Mouse (Mus musculus) C2C12 (cell line): ENCODE measurements at regions not wholly inside any gene's neighbourhood (a gene's known extent, or its start where the extent isn't known, plus 50 kb on each side); places are given as distances from the start of the nearest gene placed in this dataset.

Experiments used
- H3K27me3 ChIP-seq: one replicate; pipeline ENCODE4 v1.6.1; 2011; ENCODE audit not compliant: control insufficient read depth, insufficient read depth, insufficient read length
- H3K36me3 ChIP-seq: one replicate; pipeline ENCODE4 v1.6.1; 2011; ENCODE audit not compliant: control insufficient read depth, insufficient read depth
- H3K4me3 ChIP-seq: one replicate; pipeline ENCODE4 v1.5.1; 2011; ENCODE audit warnings: mild to moderate bottlenecking, control low read depth; ENCODE audit not compliant: poor library complexity, insufficient read depth, severe bottlenecking
- H3K79me2 ChIP-seq: one replicate; pipeline ENCODE4 v1.6.1; 2011; ENCODE audit not compliant: control insufficient read depth, insufficient read depth
- H3K79me3 ChIP-seq: one replicate; pipeline ENCODE4 v1.6.1; 2011; ENCODE audit warnings: low read depth, control low read depth
- H3ac ChIP-seq: one replicate; pipeline ENCODE3; 2011; ENCODE audit warnings: low read depth; ENCODE audit not compliant: control insufficient read depth, insufficient read length
- CEBPB ChIP-seq: IDR thresholded peaks from one replicate; pipeline ENCODE4 v1.6.1; 2011; ENCODE audit warnings: low read depth, mild to moderate bottlenecking, control low read depth, moderate library complexity
- CTCF ChIP-seq: IDR thresholded peaks from one replicate; pipeline ENCODE4 v1.5.1; 2011; ENCODE audit not compliant: control insufficient read depth, insufficient read depth, insufficient read length
- FOSL1 ChIP-seq: IDR thresholded peaks from one replicate; pipeline ENCODE4 v1.8.0; 2011; ENCODE audit warnings: mild to moderate bottlenecking, low read length; ENCODE audit not compliant: poor library complexity, insufficient read depth, severe bottlenecking
- MAX ChIP-seq: IDR thresholded peaks from one replicate; pipeline ENCODE4 v1.6.1; 2011; ENCODE audit warnings: mild to moderate bottlenecking, control low read depth
- MYOD1 ChIP-seq: IDR thresholded peaks from one replicate; pipeline ENCODE4 v1.6.1; 2011; ENCODE audit warnings: low read depth; ENCODE audit not compliant: control insufficient read depth, insufficient read length
- MYOG ChIP-seq: IDR thresholded peaks from one replicate; pipeline ENCODE4 v1.6.1; 2011; ENCODE audit not compliant: control insufficient read depth, insufficient read length; ENCODE audit errors: extremely low read depth
- USF1 ChIP-seq: IDR thresholded peaks from one replicate; pipeline ENCODE4 v1.6.1; 2011; ENCODE audit warnings: low read depth, mild to moderate bottlenecking, control low read depth, moderate library complexity

- Histone ChIP-seq H3K79me3 (no peaks in the 10 kb centered on the region), H3K4me3 (no peak overlapping the region), H3ac (no peak overlapping the region), H3K79me2 (no peaks in the 10 kb centered on the region), H3K36me3 (no peaks in the 10 kb centered on the region), H3K27me3 (no peaks in the 10 kb centered on the region)
- TF ChIP-seq CEBPB (no peak), MAX (no peak), MYOD1 (no peak), FOSL1 (no peak), CTCF (no peak), MYOG (no peak), USF1 (no peak)
Observed at GRCm38 (mm10) chr14:72864792-72865191, 155.0 kb upstream of the Fndc3a start.

- H3K36me3 ChIP-seq, result no peaks in the 10 kb centered on the region
- H3K27me3 ChIP-seq, result no peaks in the 10 kb centered on the region
Observed at GRCm38 (mm10) chr14:72864130-72864529, 154.3 kb upstream of the Fndc3a start.

GRCm38 (mm10) chr14:72862806-72863526 is 153.2 kb upstream of the Fndc3a start:
- H3K79me2 ChIP-seq, result no peaks in the 10 kb centered on the region
- no peaks in the 10 kb centered on the region for H3K79me3 ChIP-seq
- TF ChIP-seq MAX (no peak), USF1 (no peak), FOSL1 (no peak), CEBPB (no peak), CTCF (no peak), MYOG (no peak), MYOD1 (no peak)
- H3K36me3 ChIP-seq, result no peaks in the 10 kb centered on the region
- no peak overlapping the region for H3ac ChIP-seq
- no peaks in the 10 kb centered on the region for H3K27me3 ChIP-seq
- H3K4me3 ChIP-seq, result no peak overlapping the region

More at GRCm38 (mm10) chr14:72864130-72864529, 154.3 kb upstream of the Fndc3a start:
- no peak overlapping the region for H3K4me3 ChIP-seq
- TF ChIP-seq MYOD1 (no peak), MAX (no peak), USF1 (no peak), CEBPB (no peak), CTCF (no peak), MYOG (no peak), FOSL1 (no peak)
- no peak overlapping the region for H3ac ChIP-seq
- H3K79me3 ChIP-seq, result no peaks in the 10 kb centered on the region
- H3K79me2 ChIP-seq, result no peaks in the 10 kb centered on the region

GRCm38 (mm10) chr14:72854226-72854625 is 144.4 kb upstream of the Fndc3a start:
- Histone ChIP-seq H3ac (no peak overlapping the region), H3K79me2 (no peaks in the 10 kb centered on the region), H3K36me3 (no peaks in the 10 kb centered on the region), H3K4me3 (no peak overlapping the region), H3K79me3 (no peaks in the 10 kb centered on the region), H3K27me3 (no peaks in the 10 kb centered on the region)
- TF ChIP-seq MYOD1 (no peak), CEBPB (no peak), MYOG (no peak), USF1 (no peak), CTCF (no peak), FOSL1 (no peak), MAX (no peak)

- H3K36me3 ChIP-seq, result no peaks in the 10 kb centered on the region
- no peaks in the 10 kb centered on the region for H3K79me3 ChIP-seq
- H3K4me3 ChIP-seq, result no peak overlapping the region
- no peak overlapping the region for H3ac ChIP-seq
- no peaks in the 10 kb centered on the region for H3K79me2 ChIP-seq
- H3K27me3 ChIP-seq, result no peaks in the 10 kb centered on the region
- TF ChIP-seq CEBPB, result no peak
- TF ChIP-seq FOSL1, result no peak
- no peak for TF ChIP-seq CTCF
- TF ChIP-seq MYOG, result no peak
- TF ChIP-seq MYOD1, result no peak
- no peak for TF ChIP-seq MAX
Observed at GRCm38 (mm10) chr14:72853104-72853503, 143.3 kb upstream of the Fndc3a start.

GRCm38 (mm10) chr14:72850884-72851283 is 141.1 kb upstream of the Fndc3a start:
- no peaks in the 10 kb centered on the region for H3K36me3 ChIP-seq
- H3K79me2 ChIP-seq, result no peaks in the 10 kb centered on the region
- H3K4me3 ChIP-seq, result no peak overlapping the region
- H3K79me3 ChIP-seq, result no peaks in the 10 kb centered on the region
- no peaks in the 10 kb centered on the region for H3K27me3 ChIP-seq
- no peak overlapping the region for H3ac ChIP-seq
- TF ChIP-seq USF1 (no peak), FOSL1 (no peak), MYOD1 (no peak), CEBPB (no peak), MAX (no peak), CTCF (no peak), MYOG (no peak)
